Mouse (Mus musculus) yolk sac, embryonic 10.5 days (tissue): ENCODE results near the gene Lrrc29.

ENCODE experiments used
- DNase-seq: peaks from one replicate; pipeline ENCODE4 v3.0.0-alpha.2; 2017; ENCODE audit warnings: low spot score

Lrrc29 gene

DNA sequence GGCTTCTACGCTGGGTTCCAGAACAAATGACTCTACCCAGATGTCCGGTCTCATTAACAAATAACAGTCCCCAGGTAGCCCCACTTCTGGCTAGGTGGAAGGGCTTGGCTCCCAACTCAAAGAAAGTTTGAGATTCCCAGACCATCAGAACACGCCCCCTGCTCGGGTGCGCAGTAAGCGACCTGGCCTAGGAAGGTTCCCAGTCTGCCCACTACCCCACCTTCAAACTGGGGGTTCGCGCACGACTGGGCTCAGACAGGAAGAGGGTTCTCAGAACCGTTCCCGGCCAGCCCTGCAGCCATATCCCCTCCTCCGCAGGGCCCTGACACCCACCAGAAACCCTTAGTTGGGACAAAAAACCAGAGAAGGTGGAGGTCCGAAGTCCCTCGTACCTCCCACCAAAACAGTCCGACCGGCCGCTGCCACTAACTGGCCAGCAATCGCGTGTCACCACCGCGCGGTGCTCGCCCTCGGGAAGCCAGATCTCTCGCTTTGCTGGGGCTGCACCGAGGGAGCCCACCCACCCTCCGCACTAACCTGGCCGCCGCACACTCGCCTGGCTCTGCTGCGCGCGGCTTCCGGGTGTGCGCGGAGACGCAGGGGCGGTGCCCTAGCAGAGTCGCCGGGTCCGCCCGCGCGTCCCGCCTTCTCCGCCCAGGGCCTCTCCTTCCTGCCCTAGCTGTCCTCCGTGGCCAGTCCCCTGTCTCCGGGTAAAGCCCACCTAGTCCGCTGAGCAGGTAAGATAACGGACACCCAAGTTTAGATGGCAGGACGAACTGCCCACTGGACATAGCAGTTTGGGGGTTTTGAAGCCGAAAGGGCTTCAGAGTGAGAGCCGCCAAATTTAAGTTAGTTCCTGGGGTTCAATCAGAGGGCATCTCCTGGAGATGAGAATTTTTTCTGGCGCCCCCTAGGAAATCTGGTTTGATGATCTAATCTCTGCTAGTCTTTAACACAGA, 61.8 kb downstream of the Lrrc29 start, which contains the start of the genes Tradd and Fbxl8:
Tradd (minus strand) TSS at position 586 of the 959 bp plus-strand sequence.
Fbxl8 (plus strand) TSS at position 625 of the 959 bp plus-strand sequence.
- peak; percentile 84 for DNase-seq

DNA sequence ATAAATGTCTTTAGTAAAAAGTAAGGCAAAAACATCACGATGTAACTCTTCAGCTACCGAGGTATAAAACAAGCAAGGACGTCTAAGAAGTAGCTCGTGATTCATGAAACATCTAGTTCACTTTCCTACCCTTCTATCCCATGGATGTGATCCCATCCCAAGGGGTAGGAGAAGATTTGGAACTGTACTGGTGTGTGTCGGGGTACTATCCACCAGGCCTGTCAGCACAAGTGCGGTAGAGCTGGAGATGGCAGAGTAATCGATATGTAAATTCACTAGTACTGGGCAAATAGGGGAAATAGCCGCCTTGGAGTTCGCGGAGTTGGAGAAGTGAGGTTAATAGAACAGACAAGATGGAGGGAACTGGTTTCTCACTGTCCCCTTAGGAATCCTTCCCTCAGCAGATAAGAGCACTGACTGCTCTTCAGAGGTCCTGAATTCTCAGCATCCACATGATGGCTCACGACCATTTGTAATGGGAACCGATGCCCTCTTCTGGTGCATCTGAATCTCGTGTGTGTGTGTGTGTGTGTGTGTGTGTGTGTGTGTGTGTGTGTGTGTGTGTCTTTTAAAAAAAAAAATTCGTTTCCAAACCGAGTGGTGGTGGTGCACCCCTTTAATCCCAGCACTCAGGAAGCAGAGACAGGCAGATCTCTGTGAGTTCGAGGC, 62.7 kb downstream of the Lrrc29 start:
- no peak for DNase-seq
